Mouse (Mus musculus): ENCODE data around the gene Tmed8.
"Not testable (repeated sequence)": the region's sequence is repeated elsewhere in the genome, so short reads cannot be mapped to it uniquely, and the experiment has no call there.

The Tmed8 gene

DNA sequence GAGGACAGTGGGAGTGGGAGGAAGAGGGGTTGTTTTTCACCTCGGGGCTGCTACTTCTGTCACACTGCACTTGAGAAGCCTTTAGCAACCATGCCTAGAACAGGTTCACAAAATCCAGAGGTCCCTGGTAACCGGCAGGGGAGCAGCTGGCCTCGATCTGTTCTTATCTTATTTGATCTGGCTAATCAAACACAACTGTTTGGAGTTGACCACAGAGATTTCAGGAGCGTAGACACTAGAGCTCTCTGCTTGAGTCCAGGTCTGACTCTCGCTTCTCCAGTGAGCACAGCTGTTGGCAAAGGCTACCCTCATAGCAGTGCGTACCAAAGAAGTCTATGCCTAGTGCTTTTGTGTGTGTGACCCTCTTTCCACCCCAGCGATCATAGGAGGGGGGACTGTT lies 42.2 kb downstream of the Tmed8 start:
- no peak for DNase-seq

DNA sequence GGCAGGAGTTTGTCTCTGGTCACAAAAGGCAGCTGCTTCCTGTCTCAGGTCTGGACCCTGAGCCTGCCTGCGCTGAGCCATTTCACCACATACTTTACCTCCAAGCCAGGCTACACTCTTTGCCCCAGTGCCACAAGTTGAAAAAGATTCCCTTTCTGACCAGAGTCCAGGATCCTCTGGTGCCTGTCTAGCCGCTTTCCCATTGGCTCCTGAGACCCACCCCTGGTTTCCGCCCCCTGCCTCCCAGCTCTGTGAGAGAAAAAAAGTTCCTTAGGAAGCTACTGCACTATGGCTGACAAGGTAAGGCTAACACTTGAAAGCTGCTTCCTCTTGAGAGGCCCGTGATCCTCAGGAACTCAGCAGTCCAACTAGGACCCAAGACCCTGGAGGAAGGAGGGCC lies 42.9 kb downstream of the Tmed8 start:
- no peak for DNase-seq

DNA sequence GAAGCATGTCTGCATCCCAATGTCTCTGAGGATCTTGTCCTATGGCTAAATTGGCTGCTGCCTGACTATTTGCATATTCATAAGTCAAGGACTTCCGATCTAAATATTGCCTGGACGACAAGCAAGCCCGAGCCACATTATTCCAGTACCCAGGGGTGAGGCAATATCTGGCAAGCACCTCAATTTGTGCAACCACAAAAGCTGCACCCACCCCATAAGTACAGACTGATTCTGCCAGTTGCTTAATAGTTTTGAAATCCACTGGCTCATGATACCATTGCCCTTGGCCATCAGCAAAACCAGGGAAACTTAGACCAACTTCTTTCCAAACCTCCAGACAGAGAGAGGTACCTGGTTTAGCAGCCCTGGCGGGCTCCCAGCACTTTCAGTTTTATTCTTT lies 45.8 kb downstream of the Tmed8 start:
- not testable (repeated sequence) for DNase-seq

DNA sequence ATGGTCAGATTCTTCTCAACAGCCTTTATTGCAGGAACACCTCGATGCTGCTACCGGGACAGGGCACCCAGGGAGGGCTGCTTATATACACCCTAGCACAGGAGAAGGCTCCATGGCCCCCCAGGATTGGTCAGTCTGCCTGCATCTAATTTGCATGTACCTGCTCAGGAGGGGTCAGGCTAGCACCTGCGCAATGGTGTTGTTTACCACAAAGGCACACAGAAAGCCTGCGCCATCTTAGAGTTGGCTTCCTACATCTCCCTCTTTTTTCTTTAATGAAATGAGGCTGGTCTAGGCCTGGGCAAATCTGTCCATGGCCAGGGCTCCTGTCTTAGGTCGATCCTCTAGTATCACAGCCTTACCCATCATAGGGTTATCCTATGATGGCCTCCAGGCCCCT lies 50.8 kb downstream of the Tmed8 start:
- DNase-seq: no peak

DNA sequence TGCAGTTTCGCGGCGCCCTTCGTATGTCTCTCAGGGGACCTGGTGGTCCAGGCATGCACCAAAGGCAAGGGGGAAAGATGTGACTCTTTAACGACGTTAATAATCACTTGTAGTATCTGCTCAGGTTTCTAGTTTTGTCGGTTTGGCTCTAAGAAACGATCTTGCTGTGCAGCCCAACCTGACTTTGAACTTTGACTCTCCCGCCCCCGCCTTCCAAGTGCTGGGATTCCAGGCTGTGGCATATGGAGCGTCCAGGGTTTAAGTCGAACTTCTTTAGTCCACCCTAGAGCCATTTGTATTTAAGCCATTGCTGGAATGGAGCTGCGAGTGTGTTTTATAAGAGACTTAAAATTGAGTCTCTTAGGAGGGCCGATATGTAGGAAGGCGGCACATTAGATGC lies 52.1 kb downstream of the Tmed8 start:
- DNase-seq: no peak

DNA sequence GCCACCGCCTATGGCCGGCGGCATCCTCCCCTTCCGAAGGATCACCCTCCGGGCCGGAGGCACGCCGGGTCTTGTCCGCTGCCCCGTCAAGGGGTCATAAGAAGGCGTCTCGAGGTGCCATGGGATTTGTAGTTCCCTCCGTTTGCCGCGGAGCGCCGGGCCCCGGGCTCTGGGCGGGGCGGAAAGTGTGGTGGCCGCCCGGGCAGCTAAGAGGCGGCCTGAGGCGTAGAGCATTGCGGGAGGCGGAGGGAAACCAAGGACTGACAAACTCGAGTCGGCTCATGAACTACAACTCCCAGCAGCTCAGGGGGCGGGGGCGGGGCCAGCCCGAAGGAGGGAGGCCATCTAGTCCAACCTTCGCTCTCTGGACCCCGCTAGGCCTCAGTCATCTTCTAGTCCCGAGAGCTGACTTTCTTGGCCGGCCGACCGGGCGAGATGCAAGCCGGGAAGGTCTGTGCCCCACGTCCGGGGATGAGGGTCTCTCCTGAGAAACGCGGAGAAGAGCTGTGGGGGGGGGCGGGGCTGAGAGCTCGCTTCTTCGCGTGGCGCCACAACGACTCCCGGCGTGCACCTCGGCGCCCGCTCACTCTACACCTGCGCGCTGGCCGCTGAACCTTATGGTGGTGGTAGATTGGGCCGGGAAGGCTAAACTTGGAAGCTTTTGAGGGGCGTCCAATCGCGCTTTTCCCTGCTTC lies 52.7 kb downstream of the Tmed8 start, which contains the start of gene Pomt2:
Pomt2 (minus strand) TSS at position 574 of the 695 bp plus-strand sequence.
- peak; percentile 92 for DNase-seq

DNA sequence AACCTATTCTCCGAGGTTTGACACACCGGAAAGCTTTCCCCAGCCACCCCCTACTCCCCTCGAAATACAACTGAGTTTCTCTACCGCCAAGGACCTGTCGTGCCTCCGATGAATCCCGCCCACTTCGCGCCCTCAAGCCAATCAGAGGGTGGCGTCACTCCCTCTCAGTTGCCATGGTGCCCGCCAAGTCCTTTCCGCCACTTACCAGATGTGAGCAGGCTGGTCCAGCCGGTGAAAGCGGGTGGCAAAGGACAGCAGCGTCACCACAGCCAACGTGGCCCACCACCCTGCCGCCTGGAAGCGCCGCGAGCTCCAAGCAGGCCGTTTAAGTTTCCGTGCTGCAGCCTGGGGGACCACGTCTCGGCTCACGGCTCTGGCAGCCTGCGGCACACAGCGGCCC lies 53.3 kb downstream of the Tmed8 start, which contains the start of gene Gstz1:
Gstz1 (plus strand) TSS at position 200 of the 400 bp plus-strand sequence.
- peak; percentile 88 for DNase-seq

DNA sequence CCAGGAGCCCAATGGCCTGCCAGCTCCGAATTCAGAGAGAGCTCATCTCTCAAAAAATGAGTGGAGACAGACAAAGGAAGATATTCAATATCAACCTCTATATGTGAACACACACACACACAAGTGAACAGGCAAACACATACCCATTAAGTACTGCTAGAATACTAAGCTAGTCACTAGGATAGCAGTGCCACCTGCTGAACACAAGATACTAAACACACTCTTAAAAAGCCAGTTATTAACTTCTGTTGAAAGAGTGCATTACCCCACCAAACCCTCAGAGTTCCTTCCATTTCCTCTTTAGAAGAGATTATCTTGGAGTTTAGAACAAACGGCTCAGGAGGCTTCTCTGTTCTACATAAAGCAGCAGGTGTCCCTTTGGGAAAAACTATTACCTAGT lies 58.1 kb downstream of the Tmed8 start:
- no peak for DNase-seq

DNA sequence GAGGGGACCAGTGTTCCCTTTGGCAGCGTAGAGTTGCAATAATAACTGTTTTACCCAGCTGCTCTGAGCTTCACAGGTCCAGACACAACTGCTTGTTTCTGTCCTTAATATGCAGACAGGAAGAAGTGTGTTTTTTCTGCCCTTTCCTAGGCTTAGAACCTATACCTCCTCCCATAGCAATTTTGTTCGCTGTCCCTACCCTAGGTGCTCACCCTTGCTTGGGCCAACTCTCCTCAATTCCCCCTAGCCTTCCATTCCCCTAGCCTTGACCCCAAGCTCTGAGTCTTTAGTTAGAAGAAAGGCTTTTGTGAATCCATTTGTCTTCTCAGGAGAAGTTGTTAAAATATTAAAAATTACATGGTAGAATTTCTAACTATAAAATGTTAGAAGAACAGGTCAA lies 61.5 kb downstream of the Tmed8 start:
- DNase-seq: no peak

DNA sequence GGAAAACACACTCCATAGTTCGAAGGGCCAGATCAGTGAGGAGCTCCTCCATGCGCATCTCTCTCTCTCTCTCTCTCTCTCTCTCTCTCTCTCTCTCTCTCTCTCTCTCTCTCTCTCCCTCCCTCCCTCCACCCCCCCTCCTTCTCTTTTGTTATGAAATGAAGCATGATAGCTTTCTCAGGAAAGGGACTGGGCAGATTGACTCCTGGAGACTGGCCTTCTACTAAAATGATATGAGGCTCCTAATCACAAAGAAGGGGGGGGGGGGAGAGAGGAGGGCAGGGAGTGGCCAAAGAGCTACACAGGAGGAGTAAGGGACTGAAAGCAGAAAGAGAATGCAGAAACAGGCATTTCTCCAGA lies 61.9 kb downstream of the Tmed8 start:
- no peak for DNase-seq

DNA sequence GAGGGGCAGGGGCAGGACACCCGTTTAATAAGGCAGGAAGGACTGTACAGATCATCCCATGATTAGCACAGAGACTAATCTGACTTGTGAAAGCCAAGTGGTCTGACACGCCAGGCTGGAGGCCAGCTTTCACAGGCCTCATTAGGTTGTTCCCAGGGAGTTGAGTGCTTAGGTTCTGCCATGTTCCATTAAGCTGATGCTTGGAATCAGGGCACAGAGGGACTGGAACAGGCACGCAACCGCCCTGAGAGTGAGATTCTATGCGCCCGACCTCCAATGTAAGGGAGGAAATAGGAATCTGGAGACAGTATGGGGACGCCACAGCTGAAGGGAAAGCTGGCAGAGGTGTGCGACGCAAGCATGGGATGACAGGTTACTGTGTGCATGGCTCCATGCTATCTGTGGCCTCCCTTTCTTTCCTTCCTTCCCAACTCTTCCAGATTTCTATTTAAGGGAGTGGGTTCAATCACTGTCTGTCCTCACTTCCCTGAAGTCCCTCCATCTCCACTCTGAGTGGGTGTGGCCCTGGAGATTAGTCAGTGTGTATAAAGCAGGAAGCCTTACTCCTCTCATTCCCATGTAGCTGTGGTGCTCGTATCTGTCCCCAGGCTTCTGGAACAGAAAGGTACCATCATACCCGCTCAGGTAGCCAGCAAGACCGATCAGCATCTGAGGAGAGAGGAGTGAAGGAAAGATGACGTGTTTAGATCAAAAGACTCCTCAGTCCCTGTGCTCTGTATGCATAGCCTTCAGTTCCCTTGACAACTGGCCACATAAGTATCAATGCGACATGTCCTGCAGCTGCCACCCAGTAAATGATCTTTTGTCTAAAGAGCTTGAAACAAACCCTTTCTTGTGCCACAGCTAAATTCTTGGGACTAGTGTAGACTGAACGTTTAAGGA lies 62.6 kb downstream of the Tmed8 start:
- DNase-seq: no peak

DNA sequence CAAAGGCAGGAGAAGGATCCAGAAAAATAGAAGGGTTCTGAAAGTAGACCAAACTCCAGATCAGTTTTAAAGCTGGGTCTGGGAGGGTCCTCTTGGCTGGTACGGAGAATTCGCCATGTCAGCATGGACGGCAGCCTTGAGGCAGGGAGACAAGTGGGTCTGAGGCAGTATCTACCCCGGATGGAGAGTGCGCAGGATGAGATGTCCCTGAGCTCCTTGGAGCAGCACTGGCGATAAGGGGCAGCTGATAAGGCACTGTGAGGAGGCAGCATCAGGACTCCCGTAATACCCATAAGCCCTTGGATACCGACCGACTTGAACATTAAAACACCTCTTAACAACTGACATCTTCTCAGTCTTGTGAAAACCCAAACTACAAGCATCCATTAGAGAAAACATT lies 67.5 kb downstream of the Tmed8 start:
- no peak for DNase-seq

DNA sequence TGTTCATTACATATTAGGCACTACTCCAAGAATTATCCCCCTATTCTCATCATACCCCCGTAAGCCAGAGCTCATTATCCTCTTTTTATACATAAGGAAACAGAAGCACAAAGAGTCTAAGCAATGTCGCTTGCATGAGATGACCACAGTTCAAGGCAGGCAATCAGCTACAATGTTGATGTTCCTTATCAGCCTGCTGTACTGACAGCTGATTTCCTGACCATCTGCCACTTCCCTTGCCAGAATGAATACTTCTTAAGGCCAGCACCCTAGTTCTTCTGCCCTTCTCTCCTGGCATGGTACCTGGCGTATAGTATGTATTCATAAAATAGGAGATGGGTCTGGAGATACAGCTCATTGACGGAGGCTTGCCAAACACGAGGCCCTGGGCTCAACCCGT lies 68.0 kb downstream of the Tmed8 start:
- no peak for DNase-seq

DNA sequence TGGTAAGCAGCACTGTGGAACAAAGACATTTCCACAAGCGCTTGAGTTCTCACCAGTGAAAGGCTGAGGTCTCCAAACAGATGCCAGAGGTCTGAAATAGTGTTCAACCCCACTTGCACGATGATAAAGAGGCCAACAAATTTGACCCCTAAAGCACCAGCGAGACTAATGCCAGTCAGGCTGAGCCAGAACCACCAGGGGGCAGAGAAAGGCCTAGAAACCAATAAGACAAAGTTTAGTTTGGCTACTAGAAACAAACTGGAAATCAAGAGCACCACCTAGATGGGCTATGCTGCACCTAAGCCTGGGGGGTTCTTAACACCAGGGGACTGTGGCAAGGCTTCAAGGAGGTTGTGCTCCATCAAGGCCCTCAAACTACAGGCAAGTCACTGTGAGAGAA lies 68.6 kb downstream of the Tmed8 start:
- no peak for DNase-seq

DNA sequence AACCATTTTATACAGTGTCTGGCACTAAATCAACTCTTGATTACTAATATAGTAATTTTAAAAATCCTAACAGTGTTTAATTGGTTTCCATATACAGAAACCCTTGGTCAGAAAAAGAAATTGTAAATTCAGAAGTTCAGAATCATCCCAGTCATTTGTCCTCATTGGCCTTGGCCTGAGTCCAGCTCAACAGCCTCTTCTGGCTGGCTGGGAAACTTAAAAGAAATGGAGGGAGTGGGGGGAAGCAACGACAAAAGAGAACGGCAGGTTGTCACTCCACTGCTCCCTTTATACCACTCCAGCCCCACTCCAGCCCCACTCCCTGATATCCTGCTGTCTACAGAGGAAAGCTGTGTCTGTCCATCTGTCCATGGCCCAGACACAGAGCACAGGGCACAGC lies 69.1 kb downstream of the Tmed8 start:
- DNase-seq: no peak

DNA sequence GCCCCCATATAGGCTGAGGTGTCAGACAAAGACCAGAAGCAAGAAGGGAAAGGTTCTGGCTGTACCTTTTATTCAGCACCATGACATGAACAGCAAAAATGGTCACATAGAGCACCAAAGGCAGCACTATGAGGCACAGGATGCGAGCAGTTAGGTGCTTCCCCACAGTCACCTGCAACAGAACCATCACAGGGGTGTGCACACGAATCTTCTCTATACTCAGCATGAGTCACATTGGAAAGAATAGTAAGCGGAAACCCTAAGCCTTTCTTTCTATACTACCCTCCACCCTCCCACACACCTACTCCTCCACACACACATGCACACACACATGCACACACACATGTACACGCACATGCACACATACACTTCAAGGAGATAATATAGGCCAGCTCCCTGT lies 70.0 kb downstream of the Tmed8 start:
- no peak for DNase-seq

DNA sequence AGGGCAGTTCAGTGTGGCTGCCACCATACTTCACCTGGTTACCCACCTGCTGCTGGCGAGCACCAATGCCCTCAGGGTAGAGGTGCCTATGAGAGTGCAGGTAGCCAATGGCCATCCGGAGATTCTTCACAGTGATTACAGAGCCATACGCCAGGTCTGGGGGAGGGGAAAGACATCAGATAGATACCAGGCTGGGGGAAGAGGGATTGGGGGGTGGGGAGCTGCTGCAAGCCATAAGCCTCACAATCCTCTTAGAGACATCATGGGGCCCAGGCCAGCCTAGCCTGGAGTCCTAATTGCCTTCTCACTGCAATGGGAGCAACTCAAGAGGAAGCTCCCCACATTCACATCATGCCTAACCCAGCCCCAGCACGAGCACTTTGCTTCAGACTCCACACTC lies 73.0 kb downstream of the Tmed8 start:
- DNase-seq: no peak

DNA sequence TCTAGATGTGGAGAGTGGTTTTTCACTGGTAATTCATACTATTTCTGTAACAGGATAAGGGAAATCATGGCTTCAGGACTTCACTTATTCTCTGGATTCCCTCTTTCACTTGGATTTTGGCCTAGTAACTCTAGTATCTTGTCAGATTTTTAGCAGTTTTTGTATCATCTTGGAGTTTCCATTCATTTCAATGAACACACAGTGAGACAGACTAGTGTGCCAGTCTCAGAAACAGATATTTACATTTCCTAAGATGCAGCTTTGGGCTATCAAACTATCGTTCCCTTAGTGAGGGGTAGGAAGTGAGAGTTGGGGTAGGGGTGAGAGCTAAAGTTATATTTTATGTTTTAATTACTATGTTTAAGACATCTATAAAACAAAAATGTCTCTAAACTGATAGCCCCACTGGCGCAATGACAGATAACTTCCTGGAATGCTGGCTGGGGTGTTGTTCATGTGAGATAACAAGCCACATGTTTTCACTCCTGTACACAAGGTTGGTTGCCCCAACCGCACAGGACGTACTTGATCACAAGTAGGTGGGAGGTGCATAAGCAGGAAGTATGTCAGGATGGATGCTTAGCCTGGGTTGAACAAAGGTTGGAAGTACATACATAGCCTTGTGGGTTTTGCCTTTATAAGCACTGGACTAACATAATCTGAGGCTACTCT lies 78.2 kb downstream of the Tmed8 start:
- no peak for DNase-seq

Data from right cerebral cortex, postnatal 25 days (tissue).